Mouse (Mus musculus) 416B (cell line): ENCODE measurements at regions not wholly inside any gene's neighbourhood (a gene's known extent, or its start where the extent isn't known, plus 50 kb on each side); places are given as distances from the start of the nearest gene placed in this dataset.

ENCODE experiments used
- DNase-seq: peaks from one replicate; pipeline ENCODE4 v3.0.0; 2011; ENCODE audit warnings: low read depth

- peak; percentile 79 for DNase-seq
These were observed 53.4 kb upstream of the Jun start for GRCm38 (mm10) chr4:95105424-95105823.

- DNase-seq: peak; percentile 98
These were observed 54.1 kb upstream of the Jun start for GRCm38 (mm10) chr4:95105926-95106622.

- DNase-seq: peak; percentile 82
These were observed 55.1 kb upstream of the Jun start for GRCm38 (mm10) chr4:95106881-95107665.

- no peak for DNase-seq
These were observed 56.8 kb upstream of the Jun start for GRCm38 (mm10) chr4:95108811-95109210.

GRCm38 (mm10) chr4:95110828-95111227 lies 58.8 kb upstream of the Jun start:
- no peak for DNase-seq

- DNase-seq: peak; percentile 26
These were observed 65.2 kb upstream of the Jun start for GRCm38 (mm10) chr4:95117158-95117681.

GRCm38 (mm10) chr4:95120876-95121275 lies 68.9 kb upstream of the Jun start:
- no peak for DNase-seq

- DNase-seq: no peak
These were observed 73.3 kb upstream of the Jun start for GRCm38 (mm10) chr4:95125346-95125745.

GRCm38 (mm10) chr4:95127970-95128369 lies 75.9 kb upstream of the Jun start:
- peak; percentile 62 for DNase-seq

- DNase-seq: no peak
These were observed 81.8 kb upstream of the Jun start for GRCm38 (mm10) chr4:95133815-95134214.

- DNase-seq: no peak
These were observed 82.6 kb upstream of the Jun start for GRCm38 (mm10) chr4:95134611-95135010.

- DNase-seq: no peak
These were observed 85.6 kb upstream of the Jun start for GRCm38 (mm10) chr4:95137413-95138143.

- DNase-seq: no peak
These were observed 86.7 kb upstream of the Jun start for GRCm38 (mm10) chr4:95138676-95139075.

- no peak for DNase-seq
These were observed 89.2 kb upstream of the Jun start for GRCm38 (mm10) chr4:95141253-95141652.

- DNase-seq: no peak
These were observed 91.1 kb upstream of the Jun start for GRCm38 (mm10) chr4:95143130-95143529.

- no peak for DNase-seq
These were observed 91.6 kb upstream of the Jun start for GRCm38 (mm10) chr4:95143668-95144067.

- DNase-seq: no peak
These were observed 92.4 kb upstream of the Jun start for GRCm38 (mm10) chr4:95144440-95144839.

- no peak for DNase-seq
These were observed 94.2 kb upstream of the Jun start for GRCm38 (mm10) chr4:95146268-95146667.

- DNase-seq: peak; percentile 80
These were observed 96.6 kb upstream of the Jun start for GRCm38 (mm10) chr4:95148665-95149064.

GRCm38 (mm10) chr4:95151678-95152077 lies 99.7 kb upstream of the Jun start:
- DNase-seq: no peak

- DNase-seq: no peak
These were observed 100.6 kb upstream of the Jun start for GRCm38 (mm10) chr4:95152431-95153115.

- no peak for DNase-seq
These were observed 101.8 kb upstream of the Jun start for GRCm38 (mm10) chr4:95153737-95154287.
